Mouse (Mus musculus): ENCODE data around the gene Rprd1b. TPM values are rescaled to one million over a fixed set of nuclear protein-coding genes. Genes with fewer than 3 reads are reported as not detected.
"Not testable (repeated sequence)": the region's sequence is repeated elsewhere in the genome, so short reads cannot be mapped to it uniquely, and the experiment has no call there.

The Rprd1b gene
- total RNA-seq, 2 experiments from 2014 or later, result 29.0 to 36.3 TPM

- DNase-seq, result no peak
These were observed 15.2 kb downstream of the Rprd1b start for GRCm38 (mm10) chr2:158043504-158043903.

- DNase-seq, result no peak
These were observed 17.9 kb downstream of the Rprd1b start for GRCm38 (mm10) chr2:158046186-158046585.

- peak; percentile 70 for DNase-seq
These were observed 19.6 kb downstream of the Rprd1b start for GRCm38 (mm10) chr2:158047903-158048302.

GRCm38 (mm10) chr2:158048718-158049117 lies 20.4 kb downstream of the Rprd1b start:
- DNase-seq, result no peak

GRCm38 (mm10) chr2:158050116-158050515 lies 21.8 kb downstream of the Rprd1b start:
- no peak for DNase-seq

- no peak for DNase-seq
These were observed 26.3 kb downstream of the Rprd1b start for GRCm38 (mm10) chr2:158054596-158054995.

- not testable (repeated sequence) for DNase-seq
These were observed 27.1 kb downstream of the Rprd1b start for GRCm38 (mm10) chr2:158055383-158055782.

- DNase-seq, result no peak
These were observed 28.7 kb downstream of the Rprd1b start for GRCm38 (mm10) chr2:158057030-158057429.

GRCm38 (mm10) chr2:158058534-158058933 lies 30.2 kb downstream of the Rprd1b start:
- DNase-seq, result peak; percentile 68

- DNase-seq, result no peak
These were observed 31.4 kb downstream of the Rprd1b start for GRCm38 (mm10) chr2:158059666-158060105.

- no peak for DNase-seq
These were observed 34.7 kb downstream of the Rprd1b start for GRCm38 (mm10) chr2:158063036-158063435.

- DNase-seq, result peak; percentile 33
These were observed 36.3 kb downstream of the Rprd1b start for GRCm38 (mm10) chr2:158064571-158065048.

GRCm38 (mm10) chr2:158065064-158065463 lies 36.8 kb downstream of the Rprd1b start:
- DNase-seq, result no peak

- DNase-seq, result no peak
These were observed 38.2 kb downstream of the Rprd1b start for GRCm38 (mm10) chr2:158066456-158066855.

GRCm38 (mm10) chr2:158067260-158067824 lies 39.0 kb downstream of the Rprd1b start:
- DNase-seq, result no peak

GRCm38 (mm10) chr2:158068444-158068971 lies 40.2 kb downstream of the Rprd1b start:
- no peak for DNase-seq

- DNase-seq, result peak; percentile 48
These were observed 42.8 kb downstream of the Rprd1b start for GRCm38 (mm10) chr2:158070885-158071632.

- no peak for DNase-seq
These were observed 43.3 kb downstream of the Rprd1b start for GRCm38 (mm10) chr2:158071633-158071995.

- no peak for DNase-seq
These were observed 46.5 kb downstream of the Rprd1b start for GRCm38 (mm10) chr2:158074835-158075234.

- DNase-seq, result no peak
These were observed 48.4 kb downstream of the Rprd1b start for GRCm38 (mm10) chr2:158076690-158077089.

- no peak for DNase-seq
These were observed 49.7 kb downstream of the Rprd1b start for GRCm38 (mm10) chr2:158077981-158078380.

GRCm38 (mm10) chr2:158078971-158079370 lies 50.7 kb downstream of the Rprd1b start:
- no peak for DNase-seq

- DNase-seq, result no peak
These were observed 51.6 kb downstream of the Rprd1b start for GRCm38 (mm10) chr2:158079843-158080395.
